Mouse (Mus musculus): ENCODE results near the gene Agpat2. TPM values are rescaled to one million over a fixed set of nuclear protein-coding genes. Genes with fewer than 3 reads are reported as not detected.

Agpat2 gene
- total RNA-seq, 1 experiment, result 60.4 TPM

DNA sequence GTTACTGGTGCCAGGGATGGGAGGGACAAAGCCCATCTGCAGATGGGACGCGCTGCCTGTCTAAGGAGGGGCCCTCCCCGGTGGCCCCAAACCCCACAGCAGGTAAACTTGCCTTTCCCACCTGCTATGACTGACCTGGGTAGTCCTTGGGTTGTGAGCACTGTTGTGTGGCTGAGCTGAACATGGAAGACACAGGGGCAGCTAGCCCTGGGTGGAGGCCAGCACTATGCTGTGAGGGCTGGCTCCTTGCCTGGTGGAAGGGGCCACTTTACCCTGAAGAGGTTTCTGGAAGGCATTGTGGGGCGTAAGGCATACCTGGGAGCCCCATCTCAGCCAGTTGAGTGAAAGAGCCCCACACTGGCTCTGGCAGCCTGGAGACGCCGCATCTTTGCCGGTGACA lies 13.3 kb downstream of the Agpat2 start:
- no peak for DNase-seq (ENCODE audit: low read depth, low spot score)
- Histone ChIP-seq H3K9ac (ENCODE audit: insufficient read depth, low read depth, low read length, poor library complexity, severe bottlenecking) (no peak overlapping the region), H3K4me3 (ENCODE audit: insufficient read depth in 1 of 2, low read depth in 1 of 2, low read length in 2 of 2, poor library complexity in 1 of 2, severe bottlenecking in 1 of 2) (no peak overlapping the region), H3K9me3 (ENCODE audit: control insufficient read depth, insufficient read depth, low read depth, low read length) (no peaks in the 10 kb centered on the region), H3K36me3 (ENCODE audit: control insufficient read depth, insufficient read depth, low read length, poor library complexity, severe bottlenecking) (peaks cover 30% of the 10 kb centered on the region), H3K4me1 (ENCODE audit: control insufficient read depth in 2 of 2, insufficient read depth in 2 of 2, low read length in 2 of 2, poor library complexity in 1 of 2) (peaks cover 2 to 16% of the 10 kb centered on the region in 2 experiments; a peak in 3 of 4 replicates), H3K27ac (ENCODE audit: insufficient read depth, low read depth, low read length, poor library complexity, severe bottlenecking) (no peak overlapping the region)
- in situ Hi-C loops (cut with MboI; ENCODE audit: low sequenced_read_pairs in 2 of 2, unreplicated experiment in 2 of 2), result no loop called here
- TF ChIP-seq ZC3H11A (IDR thresholded peaks at IDR 0.05; ENCODE audit: borderline replicate concordance, low read depth, low read length), result no peak
- TF ChIP-seq ZNF384 (IDR thresholded peaks at IDR 0.05; ENCODE audit: low read depth, low read length), result no peak
- TF ChIP-seq HCFC1 (IDR thresholded peaks at IDR 0.05; ENCODE audit: borderline replicate concordance, insufficient read depth, low read length), result no peak
- TF ChIP-seq CHD2 (IDR thresholded peaks at IDR 0.05; ENCODE audit: low read depth, low read length), result no peak
- TF ChIP-seq MAFK (IDR thresholded peaks at IDR 0.05; ENCODE audit: insufficient read depth, low read depth, low read length), result no peak

- H3K4me1 ChIP-seq (ENCODE audit: control insufficient read depth in 2 of 2, insufficient read depth in 2 of 2, low read length in 2 of 2, poor library complexity in 1 of 2), result peaks cover 2 to 19% of the 10 kb centered on the region in 2 experiments; a peak in 3 of 4 replicates
- H3K27ac ChIP-seq (ENCODE audit: insufficient read depth, low read depth, low read length, poor library complexity, severe bottlenecking), result no peak overlapping the region
- in situ Hi-C loops (cut with MboI; ENCODE audit: low sequenced_read_pairs in 2 of 2, unreplicated experiment in 2 of 2), result no loop called here
- H3K9me3 ChIP-seq (ENCODE audit: control insufficient read depth, insufficient read depth, low read depth, low read length), result no peaks in the 10 kb centered on the region
- H3K4me3 ChIP-seq (ENCODE audit: insufficient read depth in 1 of 2, low read depth in 1 of 2, low read length in 2 of 2, poor library complexity in 1 of 2, severe bottlenecking in 1 of 2), result no peak overlapping the region
- TF ChIP-seq HCFC1 (IDR thresholded peaks at IDR 0.05; ENCODE audit: borderline replicate concordance, insufficient read depth, low read length) (no peak), ZNF384 (IDR thresholded peaks at IDR 0.05; ENCODE audit: low read depth, low read length) (no peak), ZC3H11A (IDR thresholded peaks at IDR 0.05; ENCODE audit: borderline replicate concordance, low read depth, low read length) (no peak), MAFK (IDR thresholded peaks at IDR 0.05; ENCODE audit: insufficient read depth, low read depth, low read length) (no peak), CHD2 (IDR thresholded peaks at IDR 0.05; ENCODE audit: low read depth, low read length) (no peak)
- DNase-seq (ENCODE audit: low read depth, low spot score), result no peak
- H3K9ac ChIP-seq (ENCODE audit: insufficient read depth, low read depth, low read length, poor library complexity, severe bottlenecking), result no peak overlapping the region
- H3K36me3 ChIP-seq (ENCODE audit: control insufficient read depth, insufficient read depth, low read length, poor library complexity, severe bottlenecking), result peaks cover 28% of the 10 kb centered on the region
Measured at GRCm38 (mm10) chr2:26590282-26590681, 13.9 kb downstream of the Agpat2 start.

DNA sequence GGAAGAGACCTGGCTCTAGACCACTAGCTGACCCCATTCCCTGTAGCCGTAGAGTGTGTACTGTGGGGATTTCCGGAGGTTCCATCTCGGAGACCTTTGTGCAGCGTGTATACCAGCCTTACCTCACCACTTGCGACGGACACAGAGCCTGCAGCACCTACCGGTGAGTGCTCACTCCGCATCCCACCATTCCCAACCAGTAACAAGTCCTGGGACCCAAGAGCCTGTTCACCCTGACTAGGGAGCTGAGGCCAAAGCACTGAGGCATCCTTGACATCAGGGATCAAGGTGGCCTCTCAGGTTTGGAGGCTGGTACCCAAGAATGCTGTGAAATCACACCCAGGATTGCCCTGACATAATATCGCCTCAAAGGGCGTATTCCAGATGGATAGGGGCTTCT lies 14.9 kb downstream of the Agpat2 start:
- peaks cover 22% of the 10 kb centered on the region; the same call in 1 of the 2 replicates for H3K36me3 ChIP-seq (ENCODE audit: control insufficient read depth, insufficient read depth, low read length, poor library complexity, severe bottlenecking)
- TF ChIP-seq CHD2 (IDR thresholded peaks at IDR 0.05; ENCODE audit: low read depth, low read length) (no peak), ZC3H11A (IDR thresholded peaks at IDR 0.05; ENCODE audit: borderline replicate concordance, low read depth, low read length) (no peak), HCFC1 (IDR thresholded peaks at IDR 0.05; ENCODE audit: borderline replicate concordance, insufficient read depth, low read length) (no peak), ZNF384 (IDR thresholded peaks at IDR 0.05; ENCODE audit: low read depth, low read length) (no peak), MAFK (IDR thresholded peaks at IDR 0.05; ENCODE audit: insufficient read depth, low read depth, low read length) (no peak)
- no peaks in the 10 kb centered on the region for H3K9me3 ChIP-seq (ENCODE audit: control insufficient read depth, insufficient read depth, low read depth, low read length)
- no peak for DNase-seq (ENCODE audit: low read depth, low spot score)
- H3K9ac ChIP-seq (ENCODE audit: insufficient read depth, low read depth, low read length, poor library complexity, severe bottlenecking), result no peak overlapping the region
- H3K4me1 ChIP-seq (ENCODE audit: control insufficient read depth in 2 of 2, insufficient read depth in 2 of 2, low read length in 2 of 2, poor library complexity in 1 of 2), result peaks cover 2 to 15% of the 10 kb centered on the region in 2 experiments; a peak in 3 of 4 replicates
- in situ Hi-C loops (cut with MboI; ENCODE audit: low sequenced_read_pairs in 2 of 2, unreplicated experiment in 2 of 2), result no loop called here
- H3K27ac ChIP-seq (ENCODE audit: insufficient read depth, low read depth, low read length, poor library complexity, severe bottlenecking), result no peak overlapping the region
- no peak overlapping the region for H3K4me3 ChIP-seq (ENCODE audit: insufficient read depth in 1 of 2, low read depth in 1 of 2, low read length in 2 of 2, poor library complexity in 1 of 2, severe bottlenecking in 1 of 2)

GRCm38 (mm10) chr2:26588573-26588972 lies 15.6 kb downstream of the Agpat2 start:
- H3K9ac ChIP-seq (ENCODE audit: insufficient read depth, low read depth, low read length, poor library complexity, severe bottlenecking), result no peak overlapping the region
- in situ Hi-C loops (cut with MboI; ENCODE audit: low sequenced_read_pairs in 2 of 2, unreplicated experiment in 2 of 2), result no loop called here
- peaks cover 19% of the 10 kb centered on the region; the same call in 1 of the 2 replicates for H3K36me3 ChIP-seq (ENCODE audit: control insufficient read depth, insufficient read depth, low read length, poor library complexity, severe bottlenecking)
- no peak overlapping the region for H3K4me3 ChIP-seq (ENCODE audit: insufficient read depth in 1 of 2, low read depth in 1 of 2, low read length in 2 of 2, poor library complexity in 1 of 2, severe bottlenecking in 1 of 2)
- H3K9me3 ChIP-seq (ENCODE audit: control insufficient read depth, insufficient read depth, low read depth, low read length), result no peaks in the 10 kb centered on the region
- H3K27ac ChIP-seq (ENCODE audit: insufficient read depth, low read depth, low read length, poor library complexity, severe bottlenecking), result no peak overlapping the region
- no peak for DNase-seq (ENCODE audit: low read depth, low spot score)
- peaks cover 2 to 16% of the 10 kb centered on the region in 2 experiments; a peak in 3 of 4 replicates for H3K4me1 ChIP-seq (ENCODE audit: control insufficient read depth in 2 of 2, insufficient read depth in 2 of 2, low read length in 2 of 2, poor library complexity in 1 of 2)
- TF ChIP-seq ZC3H11A (IDR thresholded peaks at IDR 0.05; ENCODE audit: borderline replicate concordance, low read depth, low read length), result no peak
- TF ChIP-seq HCFC1 (IDR thresholded peaks at IDR 0.05; ENCODE audit: borderline replicate concordance, insufficient read depth, low read length), result no peak
- TF ChIP-seq MAFK (IDR thresholded peaks at IDR 0.05; ENCODE audit: insufficient read depth, low read depth, low read length), result no peak
- TF ChIP-seq ZNF384 (IDR thresholded peaks at IDR 0.05; ENCODE audit: low read depth, low read length), result no peak
- no peak for TF ChIP-seq CHD2 (IDR thresholded peaks at IDR 0.05; ENCODE audit: low read depth, low read length)
